ENCODE assay signal across 20 mouse cellular contexts in the genomic region with DNA sequence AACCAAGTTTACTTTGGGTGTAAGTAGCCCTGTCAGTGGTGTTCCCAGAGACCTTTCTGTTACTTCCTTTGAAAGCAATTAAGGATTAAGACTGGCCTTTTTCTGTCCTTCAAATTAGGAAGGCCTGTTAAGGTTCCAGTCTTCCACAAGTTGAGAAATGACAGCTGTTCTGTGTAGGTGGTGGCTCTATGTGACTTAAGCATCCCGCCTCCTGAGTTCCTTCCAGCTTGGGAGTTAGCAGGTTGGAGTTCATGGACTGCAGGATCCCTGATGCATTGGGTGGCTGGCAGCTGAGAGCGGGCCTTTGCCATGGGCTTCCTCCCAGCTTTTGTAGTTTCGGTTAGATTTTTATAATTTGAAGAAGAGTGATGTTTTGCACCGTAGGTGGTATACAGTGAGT.
"Had no signal": no experiment of that assay in that cellular context is flagged by ENCODE, and none has a peak within 500 bp of the region (broad histone marks: within the 10 kb centered on the region; RNA-seq: fewer than 3 reads in every experiment).

No protein-coding gene starts in this region.

- H3K4me3 ChIP-seq: lung, embryonic 15.5 days; midbrain, embryonic 10.5 days; midbrain, embryonic 12.5 days; myocyte; neural tube, embryonic 13.5 days; neural tube, embryonic 15.5 days had no signal

- DNase-seq: lung, adult 2 months; lung, postnatal 14 days; lung, postnatal 4 days; midbrain, embryonic 14.5 days; retina, postnatal 1 day; right cerebral cortex, adult 18-20 months; right cerebral cortex, postnatal 25 days; right cerebral cortex, postnatal 4 days; spleen, adult 18-20 months; thymus, adult 18-20 months; thymus, postnatal 14 days; thymus, postnatal 36 days had no signal

- H3K4me1 ChIP-seq: lung, embryonic 15.5 days; midbrain, embryonic 10.5 days; midbrain, embryonic 12.5 days; neural tube, embryonic 13.5 days; neural tube, embryonic 15.5 days had no signal

- H3K27ac ChIP-seq: lung, embryonic 15.5 days; midbrain, embryonic 10.5 days; midbrain, embryonic 12.5 days; neural tube, embryonic 13.5 days; neural tube, embryonic 15.5 days had no signal

- ATAC-seq: lung, postnatal 0 days; midbrain, embryonic 16.5 days had no signal
